Mouse (Mus musculus) small intestine, adult 2 months (tissue): Measurements from ENCODE around the gene Coq8b.

Source experiments
- CTCF ChIP-seq: fragments of 200-500 bp; IDR thresholded peaks from 2 replicates; pipeline ENCODE4 v1.5.1; 2012; ENCODE audit warnings: low read depth, mild to moderate bottlenecking, control low read depth, inconsistent platforms, low read length, moderate library complexity, mixed read lengths; ENCODE audit not compliant: insufficient replicate concordance, insufficient read length; ENCODE audit errors: extremely low read depth
- POLR2A ChIP-seq: fragments of 200-500 bp; IDR thresholded peaks from 2 replicates; pipeline ENCODE4 v1.6.1; 2012; ENCODE audit warnings: low read depth, mild to moderate bottlenecking, control low read depth, inconsistent platforms, low read length, moderate library complexity

GRCm38 (mm10) chr7:27189271-27189931 lies 43.4 kb upstream of the Coq8b start:
- TF ChIP-seq CTCF (peak; percentile 43; the same call in 1 of the 2 replicates), POLR2A (no peak)
